Mouse (Mus musculus): Measurements from ENCODE around the gene Lrrc8b.

GRCm38 (mm10) chr5:105428265-105428974, 12.8 kb downstream of the Lrrc8b start:
- TF ChIP-seq CTCF (IDR thresholded peaks at IDR 0.05; ENCODE audit: low read depth, low read length) (no peak), POLR2A (IDR thresholded peaks at IDR 0.05; ENCODE audit: insufficient read depth, low read length) (no peak), EP300 (IDR thresholded peaks at IDR 0.05; ENCODE audit: insufficient read depth, low read depth, low read length) (no peak)
